Mouse (Mus musculus) myocyte (in vitro differentiated cells): Measurements from ENCODE around the gene Myh7. TPM values are rescaled to one million over a fixed set of nuclear protein-coding genes. Genes with fewer than 3 reads are reported as not detected.
A peak's percentile ranks its signal among the peaks of the same experiment; 100 is the strongest.

Source experiments
- H3K27me3 ChIP-seq: one replicate; pipeline ENCODE4 v1.6.1; 2011; ENCODE audit not compliant: control insufficient read depth, insufficient read depth, insufficient read length
- H3K36me3 ChIP-seq: one replicate; pipeline ENCODE4 v1.6.1; 2011; ENCODE audit not compliant: control insufficient read depth, insufficient read depth
- H3K4me2 ChIP-seq: one replicate; pipeline ENCODE4 v1.6.1; 2011; ENCODE audit warnings: low read depth, control low read depth
- H3K4me3 ChIP-seq: one replicate; pipeline ENCODE4 v1.5.1; 2011; ENCODE audit warnings: mild to moderate bottlenecking, control low read depth, moderate library complexity
- H3K79me2 ChIP-seq: one replicate; pipeline ENCODE4 v1.6.1; 2011; ENCODE audit not compliant: control insufficient read depth, insufficient read depth
- H3ac ChIP-seq: one replicate; pipeline ENCODE4 v1.6.1; 2011; ENCODE audit not compliant: control insufficient read depth, insufficient read length
- CEBPB ChIP-seq: IDR thresholded peaks from 2 replicates; pipeline ENCODE4 v1.6.1; 2011; ENCODE audit warnings: mild to moderate bottlenecking, moderate library complexity; ENCODE audit not compliant: poor library complexity, insufficient read depth, severe bottlenecking
- E2F4 ChIP-seq: IDR thresholded peaks from one replicate; pipeline ENCODE4 v1.6.1; 2011; ENCODE audit warnings: mild to moderate bottlenecking, control low read depth, moderate library complexity; ENCODE audit not compliant: insufficient read depth
- MAX ChIP-seq: IDR thresholded peaks from one replicate; pipeline ENCODE4 v1.6.1; 2011; ENCODE audit warnings: low read depth, mild to moderate bottlenecking, control low read depth
- MYOD1 ChIP-seq, 3 experiments: IDR thresholded peaks; one replicate each; pipeline ENCODE4 v1.6.1; 2011; ENCODE audit warnings: control low read depth in 2 of 3, low read depth in 2 of 3, mild to moderate bottlenecking in 2 of 3, moderate library complexity in 1 of 3; ENCODE audit not compliant: insufficient read length in 2 of 3, control insufficient read depth in 1 of 3
- MYOG ChIP-seq, 3 experiments: IDR thresholded peaks; one replicate each; pipeline ENCODE4 v1.6.1; 2011; ENCODE audit warnings: control low read depth in 2 of 3, low read depth in 2 of 3, mild to moderate bottlenecking in 2 of 3; ENCODE audit not compliant: insufficient read length in 2 of 3, control insufficient read depth in 1 of 3, insufficient read depth in 1 of 3
- POLR2A ChIP-seq: IDR thresholded peaks from one replicate; pipeline ENCODE4 v1.6.1; 2011; ENCODE audit warnings: low read depth, mild to moderate bottlenecking, control low read depth, moderate library complexity; ENCODE audit not compliant: insufficient read length
- POLR2AphosphoS2 ChIP-seq: IDR thresholded peaks from one replicate; pipeline ENCODE4 v1.6.1; 2011; ENCODE audit warnings: low read depth, control low read depth; ENCODE audit not compliant: insufficient read length
- REST ChIP-seq: IDR thresholded peaks from one replicate; pipeline ENCODE4 v1.6.1; 2011; ENCODE audit warnings: mild to moderate bottlenecking, control low read depth, moderate library complexity; ENCODE audit not compliant: insufficient read depth, insufficient read length
- SRF ChIP-seq: IDR thresholded peaks from one replicate; pipeline ENCODE4 v1.6.1; 2011; ENCODE audit warnings: low read depth; ENCODE audit not compliant: control insufficient read depth, insufficient read length
- TCF12 ChIP-seq: IDR thresholded peaks from one replicate; pipeline ENCODE4 v1.6.1; 2011; ENCODE audit warnings: mild to moderate bottlenecking, control low read depth; ENCODE audit not compliant: poor library complexity, insufficient read depth, severe bottlenecking
- TCF3 ChIP-seq: IDR thresholded peaks from one replicate; pipeline ENCODE4 v1.6.1; 2011; ENCODE audit warnings: low read depth, control low read depth; ENCODE audit not compliant: insufficient read length
- USF1 ChIP-seq: IDR thresholded peaks from one replicate; pipeline ENCODE4 v1.6.1; 2011; ENCODE audit warnings: low read depth, mild to moderate bottlenecking, control low read depth, moderate library complexity
- polyA plus RNA-seq: library from polyadenylated mRNA; unstranded; fragments of >200 nt; fragmentation: generic; extraction: Trizol; gene quantifications from one replicate; pipeline ENCODE4 v1.2.1, GENCODE M21; 2012; ENCODE audit warnings: missing spikeins

The Myh7 gene
- polyA plus RNA-seq, 1 experiment, result 56.5 TPM

GRCm38 (mm10) chr14:54925349-54926342 is 68.8 kb downstream of the Myh7 start, which contains the start of gene Efs:
Gene Efs (minus strand): TSS chr14:54926126.
- Histone ChIP-seq H3K4me2 (peak within 1 kb of the TSS; percentile 34), H3K36me3 (no peaks in the 10 kb centered on the region), H3K79me2 (no peaks in the 10 kb centered on the region), H3K27me3 (peaks cover 31% of the 10 kb centered on the region), H3ac (no peak within 1 kb of the TSS), H3K4me3 (no peak within 1 kb of the TSS)
- TF ChIP-seq E2F4 (no peak), MYOD1 (IDR thresholded peaks at IDR 0.05; ENCODE audit: control insufficient read depth in 1 of 3, insufficient read length in 2 of 3, low read depth in 2 of 3) (peak in 1 of 3 experiments; percentile 11)

GRCm38 (mm10) chr14:54924641-54925348 is 69.6 kb downstream of the Myh7 start:
- TF ChIP-seq MAX (no peak), SRF (no peak), CEBPB (no peak), REST (no peak), MYOD1 (IDR thresholded peaks at IDR 0.05; ENCODE audit: control insufficient read depth in 1 of 3, insufficient read length in 2 of 3, low read depth in 2 of 3) (no peak), POLR2A (no peak), POLR2AphosphoS2 (no peak), TCF3 (no peak), MYOG (IDR thresholded peaks at IDR 0.05; ENCODE audit: control insufficient read depth in 1 of 3, insufficient read depth in 1 of 3, insufficient read length in 2 of 3, low read depth in 2 of 3) (no peak), TCF12 (no peak), E2F4 (no peak), USF1 (no peak)

More at GRCm38 (mm10) chr14:54924641-54925348, 69.6 kb downstream of the Myh7 start:
- H3K36me3 ChIP-seq, result no peaks in the 10 kb centered on the region
- no peaks in the 10 kb centered on the region for H3K79me2 ChIP-seq
- H3ac ChIP-seq, result no peak overlapping the region
- H3K4me2 ChIP-seq, result peak overlapping the region; percentile 24
- no peak overlapping the region for H3K4me3 ChIP-seq
- peaks cover 35% of the 10 kb centered on the region for H3K27me3 ChIP-seq

Other genes with a start within 250 kb of the Myh7 start
- not detected for gene Slc7a8, start 212.7 kb downstream of the Myh7 start, polyA plus RNA-seq
- not detected for gene Rnf212b, start 180.5 kb downstream of the Myh7 start, polyA plus RNA-seq
- 2.5 TPM for gene Homez, start 123.7 kb downstream of the Myh7 start, polyA plus RNA-seq
- 0.71 TPM for gene Ppp1r3e, start 117.1 kb downstream of the Myh7 start, polyA plus RNA-seq
- 20.5 TPM for gene Bcl2l2, start 111.2 kb downstream of the Myh7 start, polyA plus RNA-seq
- 0.47 TPM for gene Gm20521, start 111.2 kb downstream of the Myh7 start, polyA plus RNA-seq
- gene Pabpn1, start 102.1 kb downstream of the Myh7 start, polyA plus RNA-seq, result 70.6 TPM
- gene Slc22a17, start 81.5 kb downstream of the Myh7 start, polyA plus RNA-seq, result 0.92 TPM
- gene Efs, start 68.5 kb downstream of the Myh7 start, polyA plus RNA-seq, result 0.95 TPM
- gene Il25, start 61.9 kb downstream of the Myh7 start, polyA plus RNA-seq, result 0.05 TPM
- not detected for gene Cmtm5, start 58.4 kb downstream of the Myh7 start, polyA plus RNA-seq
- gene Myh6, start 27.7 kb downstream of the Myh7 start, polyA plus RNA-seq, result 15.0 TPM
- not detected for gene Gm17428, start 17.7 kb downstream of the Myh7 start, polyA plus RNA-seq
- 39.4 TPM for gene Ngdn, start 20.8 kb upstream of the Myh7 start, polyA plus RNA-seq
- 0.98 TPM for gene Zfhx2, start 97.7 kb upstream of the Myh7 start, polyA plus RNA-seq
- gene Thtpa, start 100.2 kb upstream of the Myh7 start, polyA plus RNA-seq, result 10.8 TPM
- 6.5 TPM for gene Ap1g2, start 112.0 kb upstream of the Myh7 start, polyA plus RNA-seq
- not detected for gene Jph4, start 122.3 kb upstream of the Myh7 start, polyA plus RNA-seq
- gene Dhrs2, start 227.4 kb upstream of the Myh7 start, polyA plus RNA-seq, result not detected